Mouse (Mus musculus) CH12.LX (cell line): ENCODE measurements around the gene Fgfr3. TPM values are rescaled to one million over a fixed set of nuclear protein-coding genes. Genes with fewer than 3 reads are reported as not detected.

Experiments
- DNase-seq: peaks from one replicate; pipeline ENCODE4 v3.0.0-alpha.2; 2013; ENCODE audit errors: extremely low read depth
- H3K27ac ChIP-seq: 2 replicates; pipeline ENCODE4 v1.5.1; 2012; ENCODE audit warnings: low read depth, mild to moderate bottlenecking, control low read depth, moderate library complexity; ENCODE audit not compliant: insufficient read depth
- H3K27me3 ChIP-seq: replicated peaks from 2 replicates; pipeline ENCODE3; 2012; ENCODE audit warnings: inconsistent platforms
- H3K36me3 ChIP-seq, 2 experiments: replicated peaks in 1 of 2; 2 replicates each; pipeline versions ENCODE3 to v1.6.1; 2012; ENCODE audit warnings: inconsistent platforms in 1 of 2, low read length in 1 of 2, mild to moderate bottlenecking in 1 of 2, mixed read lengths in 1 of 2, moderate library complexity in 1 of 2; ENCODE audit not compliant: control insufficient read depth in 1 of 2, insufficient read depth in 1 of 2
- H3K4me1 ChIP-seq, 2 experiments: 2 replicates each; pipeline ENCODE4 v1.6.1; 2012; ENCODE audit warnings: inconsistent platforms in 1 of 2, moderate library complexity in 1 of 2; ENCODE audit not compliant: insufficient read depth in 2 of 2, control insufficient read depth in 1 of 2
- H3K4me2 ChIP-seq: 2 replicates; pipeline ENCODE4 v1.6.1; 2012; ENCODE audit warnings: low read depth, mild to moderate bottlenecking, control low read depth; ENCODE audit not compliant: poor library complexity, insufficient read depth, severe bottlenecking
- H3K4me3 ChIP-seq, 3 experiments: fragments of 150-350 bp in 1 of 3; sonication (generic) in 1 of 3; replicated peaks in 1 of 3; 2 replicates each; pipeline versions ENCODE3 to v1.5.1; 2011 to 2012; ENCODE audit warnings: low read depth in 2 of 3, low read length in 2 of 3, mild to moderate bottlenecking in 2 of 3, moderate library complexity in 2 of 3, control low read depth in 1 of 3, improper control_type of control experiment in 1 of 3, inconsistent platforms in 1 of 3, mixed read lengths in 1 of 3; ENCODE audit not compliant: poor library complexity in 1 of 3
- H3K79me2 ChIP-seq: replicated peaks from 2 replicates; pipeline ENCODE4 v1.6.1; 2012; ENCODE audit warnings: mild to moderate bottlenecking, moderate library complexity; ENCODE audit not compliant: control insufficient read depth, poor library complexity, insufficient read depth, severe bottlenecking; ENCODE audit errors: extremely low read depth
- H3K9ac ChIP-seq: 2 replicates; pipeline ENCODE4 v1.6.1; 2012; ENCODE audit warnings: low read depth, mild to moderate bottlenecking, control low read depth, moderate library complexity; ENCODE audit not compliant: insufficient read depth
- H3K9me3 ChIP-seq: replicated peaks from 2 replicates; pipeline ENCODE3; 2012; ENCODE audit warnings: low read length, inconsistent platforms, mixed read lengths
- BHLHE40 ChIP-seq: IDR thresholded peaks from 2 replicates; pipeline ENCODE4 v1.6.1; 2011; ENCODE audit warnings: mild to moderate bottlenecking, low read depth, low read length, improper control_type of control experiment
- CHD1 ChIP-seq: IDR thresholded peaks from 2 replicates; pipeline ENCODE4 v1.6.1; 2012; ENCODE audit warnings: low read depth, low read length, improper control_type of control experiment, inconsistent platforms
- CHD2 ChIP-seq: IDR thresholded peaks from 2 replicates; pipeline ENCODE4 v1.6.1; 2011; ENCODE audit warnings: low read length, improper control_type of control experiment
- CTCF ChIP-seq, 2 experiments: IDR thresholded peaks in 1 of 2; conservative IDR thresholded peaks in 1 of 2; 2 replicates each; pipeline ENCODE4 v1.5.1; 2011 to 2012; ENCODE audit warnings: low read depth in 2 of 2, low read length in 2 of 2, improper control_type of control experiment in 1 of 2, inconsistent platforms in 1 of 2, mild to moderate bottlenecking in 1 of 2, moderate library complexity in 1 of 2
- E2F4 ChIP-seq: IDR thresholded peaks from 2 replicates; pipeline ENCODE4 v1.6.1; 2011; ENCODE audit warnings: low read depth, low read length, improper control_type of control experiment; ENCODE audit not compliant: insufficient replicate concordance
- ELF1 ChIP-seq: IDR thresholded peaks from 2 replicates; pipeline ENCODE4 v1.6.1; 2014; ENCODE audit warnings: low read depth, mild to moderate bottlenecking, inconsistent platforms, low read length, improper control_type of control experiment
- EP300 ChIP-seq: IDR thresholded peaks from 2 replicates; pipeline ENCODE4 v1.6.1; 2011; ENCODE audit warnings: low read length, improper control_type of control experiment
- HCFC1 ChIP-seq: IDR thresholded peaks from 2 replicates; pipeline ENCODE4 v1.6.1; 2012; ENCODE audit warnings: low read depth, mild to moderate bottlenecking, inconsistent platforms, low read length, improper control_type of control experiment
- MAFK ChIP-seq: IDR thresholded peaks from 2 replicates; pipeline ENCODE4 v1.6.1; 2011; ENCODE audit warnings: low read length, improper control_type of control experiment; ENCODE audit not compliant: insufficient replicate concordance
- MAX ChIP-seq: IDR thresholded peaks from 2 replicates; pipeline ENCODE4 v1.6.1; 2011; ENCODE audit warnings: low read length, improper control_type of control experiment
- MXI1 ChIP-seq: IDR thresholded peaks from 2 replicates; pipeline ENCODE4 v1.6.1; 2011; ENCODE audit warnings: mild to moderate bottlenecking, low read depth, low read length, improper control_type of control experiment
- PAX5 ChIP-seq: IDR thresholded peaks from 2 replicates; pipeline ENCODE4 v1.6.1; 2012; ENCODE audit warnings: low read length, inconsistent platforms, mixed read lengths
- POLR2A ChIP-seq: IDR thresholded peaks from 2 replicates; pipeline ENCODE4 v1.6.1; 2011; ENCODE audit warnings: low read depth, mild to moderate bottlenecking, improper control_type of control experiment, low read length
- POLR2AphosphoS2 ChIP-seq: IDR thresholded peaks from 2 replicates; pipeline ENCODE4 v1.6.1; 2011; ENCODE audit warnings: low read depth, low read length, improper control_type of control experiment
- RAD21 ChIP-seq: IDR thresholded peaks from 2 replicates; pipeline ENCODE4 v1.6.1; 2011; ENCODE audit warnings: low read depth, mild to moderate bottlenecking, low read length, improper control_type of control experiment, moderate library complexity
- RCOR1 ChIP-seq: conservative IDR thresholded peaks from 2 replicates; pipeline ENCODE4 v1.6.1; 2012; ENCODE audit warnings: low read depth, mild to moderate bottlenecking, inconsistent platforms, low read length, improper control_type of control experiment
- SIN3A ChIP-seq: IDR thresholded peaks from 2 replicates; pipeline ENCODE4 v1.6.1; 2012; ENCODE audit warnings: low read length, improper control_type of control experiment, inconsistent platforms
- SMC3 ChIP-seq: IDR thresholded peaks from 2 replicates; pipeline ENCODE4 v1.6.1; 2011; ENCODE audit warnings: low read depth, low read length, improper control_type of control experiment
- TBP ChIP-seq: conservative IDR thresholded peaks from 2 replicates; pipeline ENCODE4 v1.6.1; 2011; ENCODE audit warnings: low read depth, low read length, improper control_type of control experiment
- UBTF ChIP-seq: IDR thresholded peaks from 2 replicates; pipeline ENCODE4 v1.6.1; 2012; ENCODE audit warnings: low read depth, mild to moderate bottlenecking, inconsistent platforms, low read length, improper control_type of control experiment, moderate library complexity
- USF1 ChIP-seq: IDR thresholded peaks from 2 replicates; pipeline ENCODE4 v1.6.1; 2014; ENCODE audit warnings: low read depth, mild to moderate bottlenecking, inconsistent platforms, low read length, improper control_type of control experiment
- ZKSCAN1 ChIP-seq: IDR thresholded peaks from 2 replicates; pipeline ENCODE4 v1.6.1; 2012; ENCODE audit warnings: low read depth, inconsistent platforms, low read length, improper control_type of control experiment, borderline replicate concordance
- ZMIZ1 ChIP-seq: IDR thresholded peaks from 2 replicates; pipeline ENCODE4 v1.6.1; 2012; ENCODE audit warnings: low read depth, mild to moderate bottlenecking, inconsistent platforms, low read length, improper control_type of control experiment
- dilution Hi-C: fragments of 300-500 bp; cut with MboI; formaldehyde crosslinking; loops from 2 replicates; pipeline ENCODE4 v1.14.3; 2020; ENCODE audit warnings: low sequenced_read_pairs; ENCODE audit not compliant: extremely low pct_unique_long_range_greater_than_20kb, extremely low pct_ligation_motif_present
- in situ Hi-C: fragments of 300-500 bp; cut with MboI; formaldehyde crosslinking; loops from 3 replicates; pipeline ENCODE4 v1.14.3; 2019; ENCODE audit warnings: low sequenced_read_pairs, low pct_ligation_motif_present, low pct_unique_long_range_greater_than_20kb, mixed read lengths
- polyA plus RNA-seq: library from polyadenylated mRNA; unstranded; fragments of >175 nt; gene quantifications from 2 replicates; pipeline ENCODE4 v1.2.1, GENCODE M21; 2012; ENCODE audit warnings: low read depth; ENCODE audit not compliant: insufficient read length
- total RNA-seq, 2 experiments: library from RNA; depleted of rRNA; stranded (reverse); fragments of 300-350 nt in 1 of 2; fragments of >200 nt in 1 of 2; gene quantifications; 2 replicates each; pipeline ENCODE4 v1.2.3; 2012 to 2014

The Fgfr3 gene
- total and polyA plus RNA-seq, 3 experiments: 0.19 to 0.76 (median 0.23) TPM

DNA sequence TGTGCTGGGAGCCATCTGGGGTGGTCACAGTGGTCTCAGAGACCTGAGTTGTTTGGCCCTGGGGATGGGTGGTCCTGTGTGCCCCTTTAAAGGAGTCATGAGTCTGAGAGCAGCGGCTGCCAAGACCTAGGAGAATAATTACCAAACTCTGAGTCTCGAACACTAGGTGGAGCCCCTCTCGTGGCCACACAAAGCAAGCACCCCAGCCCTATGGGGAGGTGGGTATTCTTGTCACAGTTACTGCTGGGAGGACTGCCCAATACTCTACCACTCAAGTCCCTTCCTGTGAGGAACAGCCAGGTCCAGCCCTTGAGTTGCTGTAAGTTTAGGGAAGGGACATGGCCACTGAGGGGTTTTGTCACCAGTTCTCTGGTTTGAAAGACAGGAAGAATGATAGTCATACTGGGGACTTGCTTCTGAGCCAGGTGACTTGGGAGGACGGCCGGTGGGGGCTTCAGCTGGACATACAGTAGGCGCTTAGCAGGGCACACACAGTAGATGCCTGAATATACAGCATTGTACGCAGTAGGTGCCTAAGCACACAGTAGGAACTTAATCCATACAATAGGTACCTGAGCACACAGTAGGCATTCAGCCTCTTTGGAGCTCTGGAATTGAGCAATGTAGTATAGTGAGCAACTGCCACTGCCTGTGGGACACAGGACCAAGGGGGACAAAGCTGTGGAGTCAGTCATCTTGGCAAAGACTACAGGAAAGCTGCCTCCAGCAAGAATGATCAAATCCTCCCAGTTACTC lies 37.4 kb upstream of the Fgfr3 start:
- Histone ChIP-seq H3K36me3 (no peaks in the 10 kb centered on the region), H3K4me1 (peaks cover 0 to 33% of the 10 kb centered on the region in 2 experiments; a peak in 2 of 4 replicates), H3K9me3 (peaks cover 3% of the 10 kb centered on the region), H3K27ac (no peak overlapping the region), H3K4me2 (no peak overlapping the region), H3K4me3 (no peak overlapping the region), H3K9ac (no peak overlapping the region), H3K27me3 (peaks cover 34% of the 10 kb centered on the region), H3K79me2 (no peaks in the 10 kb centered on the region)
- dilution Hi-C loops (no loop called here), in situ Hi-C loops (loop anchor here (5.0 kb wide), 1 partner anchor 58 kb away; no protein-coding TSS in a partner anchor)
- DNase-seq: peak; percentile 34
- TF ChIP-seq ZMIZ1 (no peak), RAD21 (peak; percentile 62), ELF1 (no peak), SIN3A (no peak), CHD2 (no peak), CTCF (conservative IDR thresholded peaks at IDR 0.05 in 1 of 2, IDR thresholded peaks at IDR 0.05 in 1 of 2; ENCODE audit: low read depth in 2 of 2, low read length in 2 of 2) (peak in 1 of 2 experiments; percentile 79; a peak in 2 of 4 replicates), CHD1 (no peak), MAX (no peak), E2F4 (no peak), MXI1 (no peak), USF1 (no peak), ZKSCAN1 (peak; percentile 71), SMC3 (peak; percentile 79), EP300 (no peak), POLR2A (no peak), RCOR1 (no peak), PAX5 (no peak), POLR2AphosphoS2 (no peak)

DNA sequence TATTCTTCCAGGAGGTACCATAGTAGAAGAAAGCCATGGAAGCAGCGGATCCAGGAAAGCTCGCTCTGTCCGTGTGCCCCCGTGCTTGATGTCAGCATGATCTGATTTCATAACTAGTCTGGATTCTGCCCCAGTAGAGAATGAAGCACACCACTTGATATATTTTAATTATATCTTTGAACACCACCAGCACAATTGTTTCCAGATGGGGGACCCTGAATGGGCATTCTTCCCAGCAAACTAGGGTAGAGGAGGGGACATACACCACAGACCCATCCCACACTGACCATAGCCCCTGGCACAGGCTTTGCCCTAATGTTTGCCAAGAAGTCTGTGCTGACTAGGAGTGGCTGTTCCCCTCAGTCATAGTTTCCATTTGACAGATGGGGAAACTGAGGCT lies 36.5 kb upstream of the Fgfr3 start:
- DNase-seq: no peak
- Histone ChIP-seq H3K4me3 (no peak overlapping the region), H3K9ac (no peak overlapping the region), H3K4me2 (no peak overlapping the region), H3K36me3 (no peaks in the 10 kb centered on the region), H3K4me1 (peaks cover 0 to 33% of the 10 kb centered on the region in 2 experiments; a peak in 2 of 4 replicates), H3K27me3 (peaks cover 41% of the 10 kb centered on the region), H3K79me2 (no peaks in the 10 kb centered on the region), H3K9me3 (peaks cover 3% of the 10 kb centered on the region), H3K27ac (no peak overlapping the region)
- dilution Hi-C loops (no loop called here), in situ Hi-C loops (loop anchor here (5.0 kb wide), 1 partner anchor 57 kb away; no protein-coding TSS in a partner anchor)
- TF ChIP-seq TBP: no peak
- no peak for TF ChIP-seq MAFK
- TF ChIP-seq POLR2A: no peak
- no peak for TF ChIP-seq BHLHE40
- TF ChIP-seq PAX5: no peak
- no peak for TF ChIP-seq ZMIZ1
- TF ChIP-seq USF1: no peak
- no peak for TF ChIP-seq ZKSCAN1
- no peak for TF ChIP-seq ELF1
- TF ChIP-seq E2F4: no peak
- TF ChIP-seq HCFC1: no peak
- no peak for TF ChIP-seq UBTF
